Mouse (Mus musculus): ENCODE results near the gene Tubg1.

GRCm38 (mm10) chr11:101084246-101084645 is 35.5 kb upstream of the Tubg1 start:
- TF ChIP-seq POLR2A (IDR thresholded peaks at IDR 0.05; ENCODE audit: borderline replicate concordance, insufficient read depth, low read length) (no peak), CTCF (IDR thresholded peaks at IDR 0.05; ENCODE audit: borderline replicate concordance, insufficient read depth, low read depth, low read length) (no peak)

Data from cerebellum, adult 2 months (tissue).